Mouse (Mus musculus) right cerebral cortex, adult 18-20 months (tissue): ENCODE measurements at regions not wholly inside any gene's neighbourhood (a gene's known extent, or its start where the extent isn't known, plus 50 kb on each side); places are given as distances from the start of the nearest gene placed in this dataset.
A peak's percentile ranks its signal among the peaks of the same experiment; 100 is the strongest.
"Not testable (repeated sequence)": the region's sequence is repeated elsewhere in the genome, so short reads cannot be mapped to it uniquely, and the experiment has no call there.

Experiments
- DNase-seq: peaks from one replicate; pipeline ENCODE4 v3.0.0; 2022; ENCODE audit warnings: mixed read lengths

DNA sequence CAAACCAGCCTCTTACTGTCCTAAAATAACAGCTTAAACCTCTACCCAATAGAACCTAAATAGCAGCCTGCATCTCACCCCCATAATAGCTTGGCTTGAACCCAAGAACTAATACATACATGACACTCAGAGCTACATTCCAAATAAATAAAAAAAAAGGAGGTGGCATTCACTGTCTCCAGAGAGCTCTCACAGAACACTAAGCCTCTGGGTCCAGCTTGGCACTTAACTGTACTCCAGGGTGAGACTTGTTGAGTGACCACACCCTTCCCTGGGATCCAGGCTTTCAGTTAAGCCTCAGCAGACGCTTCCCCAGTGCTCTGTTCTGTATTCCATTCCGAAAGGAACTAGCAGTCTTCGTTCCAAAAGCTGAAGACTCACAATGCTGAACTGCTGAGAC, 186.3 kb upstream of the Tsc22d2 start:
- no peak for DNase-seq

DNA sequence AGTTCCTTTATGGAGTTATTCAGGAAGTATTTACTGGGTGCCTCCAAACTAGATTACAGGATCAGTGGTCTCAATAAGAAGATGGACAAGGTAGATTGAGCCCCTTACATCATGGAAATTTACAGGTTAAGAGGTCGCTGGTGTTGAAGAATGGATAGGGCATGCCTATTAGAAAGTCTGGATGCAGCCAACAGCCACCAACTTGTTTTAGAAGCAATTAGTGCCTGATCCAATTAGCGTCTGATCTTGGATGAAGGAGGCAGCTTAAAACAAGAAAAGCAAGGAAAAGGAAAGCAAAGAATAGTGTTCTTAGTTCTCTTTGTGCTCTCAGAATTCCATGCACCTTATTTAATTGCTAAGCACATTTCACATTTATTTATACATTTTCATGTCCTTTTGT, 182.8 kb upstream of the Tsc22d2 start:
- no peak for DNase-seq

DNA sequence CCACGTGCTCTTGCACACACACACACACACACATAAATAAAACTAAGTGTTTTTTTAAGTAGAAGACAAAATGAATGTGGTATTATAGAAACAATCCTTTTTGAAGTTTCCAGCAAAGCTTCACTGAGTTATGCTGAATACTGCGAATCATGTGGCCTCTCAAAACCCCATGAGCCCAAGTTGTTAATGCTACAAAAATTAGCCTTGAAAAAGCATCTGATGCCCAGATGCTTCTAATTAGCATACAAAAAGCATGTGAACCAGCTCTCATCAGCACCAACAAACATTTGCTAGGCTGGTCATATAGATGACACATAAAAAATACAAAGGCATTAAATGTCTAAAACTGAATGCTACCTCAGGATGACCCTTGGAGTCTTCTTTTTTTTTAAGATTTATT, 181.2 kb upstream of the Tsc22d2 start:
- DNase-seq: no peak

DNA sequence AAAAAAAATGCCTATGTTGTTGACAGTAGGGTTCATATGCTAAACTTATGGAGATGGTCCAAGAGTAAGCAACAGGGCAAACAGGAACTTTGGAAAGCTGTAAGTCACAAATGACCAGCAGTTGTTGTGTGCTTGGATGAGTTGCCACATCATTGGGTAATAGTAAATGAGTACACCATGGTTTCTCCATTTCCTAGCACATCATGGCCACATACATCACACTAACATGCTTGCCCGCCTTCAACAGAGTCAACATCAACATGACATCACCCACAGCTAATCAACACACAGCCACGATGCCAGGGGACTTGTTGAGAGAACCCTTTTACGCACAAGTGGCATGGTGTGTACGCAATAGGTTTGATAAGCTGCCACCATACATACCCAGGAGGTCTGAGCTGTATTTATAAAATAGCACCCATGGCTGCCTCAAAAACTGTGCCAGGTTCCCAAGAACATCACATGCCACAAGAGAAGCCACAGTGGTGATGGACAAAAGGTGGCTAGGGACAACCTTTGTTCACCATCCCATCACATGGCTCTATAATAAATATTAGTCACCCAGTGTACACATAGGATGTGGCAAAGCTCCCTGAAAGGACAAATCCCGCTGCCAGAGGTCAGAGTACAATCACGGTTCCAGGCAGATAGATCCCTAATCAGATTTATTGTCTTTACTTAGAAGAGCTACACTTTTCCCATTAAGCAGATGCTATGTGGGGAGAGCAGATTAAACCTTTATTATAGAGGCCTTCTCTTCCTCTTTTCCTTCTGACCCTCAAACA, 179.5 kb upstream of the Tsc22d2 start:
- no peak for DNase-seq

GRCm38 (mm10) chr3:58238111-58238510, 176.4 kb upstream of the Tsc22d2 start:
- DNase-seq: no peak

- DNase-seq: no peak
These were observed 173.7 kb upstream of the Tsc22d2 start for GRCm38 (mm10) chr3:58240775-58241174.

DNA sequence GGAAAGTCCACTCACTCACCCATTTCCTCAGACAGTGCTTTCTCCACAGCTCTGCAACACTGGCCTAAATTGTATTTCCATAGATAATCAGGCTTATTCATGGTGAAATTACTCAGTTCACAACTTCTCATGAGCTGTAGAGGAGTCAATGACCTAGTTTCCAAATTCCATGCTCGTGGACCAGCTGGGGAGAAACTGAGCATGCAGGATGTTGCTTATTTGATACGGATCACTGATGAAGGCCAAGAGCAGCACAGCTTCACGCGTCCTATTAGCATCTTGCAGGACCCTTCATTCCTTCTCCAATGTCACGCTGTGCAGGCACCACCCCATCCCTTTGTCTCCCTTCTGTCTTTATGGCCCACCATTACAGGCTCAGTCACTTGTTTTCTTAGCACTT, 169.2 kb upstream of the Tsc22d2 start:
- no peak for DNase-seq

- DNase-seq: no peak
These were observed 166.5 kb upstream of the Tsc22d2 start for GRCm38 (mm10) chr3:58247989-58248388.

GRCm38 (mm10) chr3:58253942-58254341, 160.6 kb upstream of the Tsc22d2 start:
- peak; percentile 81 for DNase-seq

- DNase-seq: no peak
These were observed 146.7 kb upstream of the Tsc22d2 start for GRCm38 (mm10) chr3:58267606-58268325.

DNA sequence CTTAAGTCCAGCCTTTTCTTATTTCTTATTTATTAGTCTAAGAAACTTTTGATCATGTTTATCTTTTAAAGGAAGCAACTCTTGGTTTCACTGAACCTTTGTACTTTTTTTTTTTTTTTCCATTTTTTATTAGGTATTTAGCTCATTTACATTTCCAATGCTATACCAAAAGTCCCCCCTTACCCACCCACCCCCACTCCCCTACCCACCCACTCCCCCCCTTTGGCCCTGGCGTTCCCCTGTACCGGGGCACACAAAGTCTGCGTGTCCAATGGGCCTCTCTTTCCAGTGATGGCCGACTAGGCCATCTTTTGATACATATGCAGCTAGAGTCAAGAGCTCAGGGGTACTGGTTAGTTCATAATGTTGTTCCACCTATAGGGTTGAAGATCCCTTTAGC, 143.1 kb upstream of the Tsc22d2 start:
- DNase-seq: not testable (repeated sequence)

GRCm38 (mm10) chr3:58281291-58281690, 133.2 kb upstream of the Tsc22d2 start:
- no peak for DNase-seq

GRCm38 (mm10) chr3:58284371-58284770, 130.1 kb upstream of the Tsc22d2 start:
- DNase-seq: not testable (repeated sequence)

DNA sequence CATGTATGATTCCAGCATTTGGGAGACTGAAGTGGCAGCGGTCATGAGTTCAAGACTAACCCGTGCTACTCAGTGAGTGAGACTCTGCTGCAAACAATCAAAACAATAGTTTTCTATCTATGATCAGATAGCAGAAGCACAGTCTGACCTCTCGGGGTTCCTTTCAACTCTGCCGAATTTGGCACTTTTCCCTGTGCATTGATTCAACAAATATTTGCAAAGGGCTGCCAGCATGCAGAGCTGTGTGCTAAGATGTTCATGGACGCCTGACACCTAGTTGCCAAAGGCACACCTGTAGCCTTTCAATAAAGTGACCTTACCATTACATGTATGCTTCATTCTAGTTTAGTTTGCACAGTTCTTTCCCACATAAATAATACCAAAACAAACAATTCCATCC, 118.7 kb upstream of the Tsc22d2 start:
- DNase-seq: no peak

- DNase-seq: no peak
These were observed 114.3 kb upstream of the Tsc22d2 start for GRCm38 (mm10) chr3:58300213-58300612.

DNA sequence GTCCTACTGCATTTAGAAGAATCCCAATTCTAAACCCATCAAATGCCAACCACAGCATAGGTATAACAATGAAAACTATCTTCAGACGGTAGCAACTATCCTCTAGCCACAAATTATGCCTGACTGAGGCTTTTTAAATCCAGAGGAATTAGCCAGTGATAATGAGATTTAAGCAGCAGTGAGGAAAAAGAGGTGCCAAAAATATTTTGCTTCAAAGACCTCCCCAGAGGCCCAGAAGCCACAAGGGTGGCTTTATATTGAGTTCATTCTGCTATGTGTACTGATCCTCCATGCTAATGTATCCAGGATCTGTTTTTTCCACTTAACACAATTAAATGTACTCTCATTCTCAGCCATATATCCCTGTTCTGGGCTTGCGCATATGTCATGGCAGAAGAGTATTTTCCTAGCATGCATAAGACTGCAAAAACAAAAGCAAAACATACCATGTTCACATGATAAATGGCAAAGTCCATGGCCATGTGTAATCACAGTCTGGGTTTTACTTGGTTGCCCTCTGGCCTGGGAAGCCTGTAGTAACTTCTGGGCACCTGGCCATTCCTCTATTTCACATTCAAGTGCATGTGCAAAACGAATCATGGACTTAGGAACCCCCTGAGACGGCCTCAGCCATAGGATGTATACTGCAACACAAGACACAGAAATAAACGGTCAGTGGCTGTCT, 113.6 kb upstream of the Tsc22d2 start:
- DNase-seq: no peak

DNA sequence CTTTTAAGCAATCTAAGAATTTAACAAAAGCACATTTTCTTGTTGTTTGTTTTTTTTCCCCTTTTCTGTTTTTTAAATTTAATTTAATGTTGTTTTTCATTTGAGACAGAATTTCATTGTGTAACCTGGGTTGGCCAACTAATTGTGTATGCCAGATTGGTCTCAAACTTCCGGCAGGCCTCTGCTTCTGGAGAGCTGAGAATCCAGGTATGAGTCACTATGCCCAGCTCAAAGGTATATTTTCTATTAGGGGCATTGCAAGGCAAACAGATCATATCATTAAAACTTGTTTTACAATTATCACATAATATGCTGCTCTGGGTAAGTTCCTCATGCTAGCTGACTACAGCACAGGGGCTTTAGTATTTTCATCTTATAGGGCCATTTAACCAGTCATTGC, 112.2 kb upstream of the Tsc22d2 start:
- DNase-seq: no peak

DNA sequence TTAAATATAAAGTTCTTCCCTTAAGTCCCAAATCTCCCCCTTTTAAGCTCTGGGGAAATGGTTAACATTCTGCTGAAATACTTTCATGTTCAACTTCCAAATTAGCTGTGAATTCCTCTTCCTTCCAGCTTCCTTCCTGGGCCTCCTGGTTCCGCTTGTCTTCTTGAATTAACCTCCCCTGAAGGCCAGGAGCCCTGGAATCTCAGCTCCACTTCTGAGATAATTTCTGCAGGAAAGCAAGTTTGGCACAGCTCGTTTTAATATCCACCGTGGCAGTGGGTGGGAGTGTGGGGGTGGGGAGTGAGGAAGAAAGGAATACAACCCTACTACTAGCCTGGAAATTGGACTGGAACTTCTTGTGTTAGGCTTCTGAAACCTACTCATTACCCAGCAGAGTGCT, 110.8 kb upstream of the Tsc22d2 start:
- DNase-seq: no peak

GRCm38 (mm10) chr3:58309601-58310000, 104.9 kb upstream of the Tsc22d2 start:
- no peak for DNase-seq

GRCm38 (mm10) chr3:58310390-58310789, 104.1 kb upstream of the Tsc22d2 start:
- DNase-seq: no peak

DNA sequence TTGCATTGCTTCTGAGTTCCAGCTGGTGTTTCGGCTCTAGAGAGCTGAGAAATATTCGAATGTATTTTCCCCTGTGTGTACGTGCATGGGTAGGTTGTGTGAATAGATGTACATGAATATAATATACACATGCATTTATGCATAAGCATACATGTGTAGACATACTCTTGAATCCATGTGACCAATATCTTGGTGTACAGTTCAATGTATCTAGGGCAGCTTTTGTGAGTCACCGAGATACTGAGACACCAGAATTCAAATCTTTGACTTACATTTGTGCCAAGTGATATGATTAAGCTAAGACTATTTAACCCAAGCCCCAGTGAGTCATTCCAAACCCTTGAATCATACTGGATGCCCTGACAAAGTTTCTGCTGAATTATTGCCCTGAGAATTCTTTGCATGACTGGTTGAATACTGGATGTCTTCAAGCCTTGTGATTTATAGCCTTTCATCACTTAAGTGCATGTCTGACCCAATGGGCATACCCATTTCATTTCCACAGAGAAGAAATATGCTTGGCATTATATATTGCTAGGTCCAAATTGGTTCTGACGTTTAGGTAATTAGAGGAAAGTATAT, 103.3 kb upstream of the Tsc22d2 start:
- no peak for DNase-seq

- no peak for DNase-seq
These were observed 101.9 kb upstream of the Tsc22d2 start for GRCm38 (mm10) chr3:58312623-58313022.

- no peak for DNase-seq
These were observed 99.3 kb upstream of the Tsc22d2 start for GRCm38 (mm10) chr3:58315236-58315635.
